Mouse (Mus musculus): ENCODE data around the gene H2-Q1.
"Not testable (repeated sequence)": the region's sequence is repeated elsewhere in the genome, so short reads cannot be mapped to it uniquely, and the experiment has no call there.

H2-Q1 gene

GRCm38 (mm10) chr17:35320327-35321081 lies at the start of gene H2-Q1:
Gene H2-Q1, plus strand, starts transcription at chr17:35320405.
- peak; percentile 42 for DNase-seq (ENCODE audit: low read depth)

DNA sequence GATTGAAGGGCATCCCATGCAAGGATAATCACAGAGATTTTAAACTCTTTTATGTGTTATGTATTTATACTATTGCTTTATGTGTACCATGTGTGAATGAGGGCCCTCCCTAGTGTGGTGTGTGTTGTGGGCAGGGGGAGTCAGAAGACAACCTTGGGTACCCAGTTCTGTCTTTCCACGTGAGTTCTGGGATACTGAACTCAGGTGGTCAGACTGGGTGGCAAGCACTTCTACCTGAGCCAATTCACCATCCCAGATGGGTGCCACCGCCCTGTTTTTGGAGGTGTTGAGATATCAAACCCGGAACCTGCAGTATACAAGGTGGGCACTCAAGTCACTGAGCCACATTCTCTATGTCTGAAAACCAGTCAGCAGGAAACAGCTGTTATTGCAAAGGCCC lies 48.0 kb upstream of the H2-Q1 start:
- DNase-seq (ENCODE audit: low read depth) = no peak

GRCm38 (mm10) chr17:35274770-35275169 lies 45.4 kb upstream of the H2-Q1 start:
- peak; percentile 88 for DNase-seq (ENCODE audit: low read depth)

DNA sequence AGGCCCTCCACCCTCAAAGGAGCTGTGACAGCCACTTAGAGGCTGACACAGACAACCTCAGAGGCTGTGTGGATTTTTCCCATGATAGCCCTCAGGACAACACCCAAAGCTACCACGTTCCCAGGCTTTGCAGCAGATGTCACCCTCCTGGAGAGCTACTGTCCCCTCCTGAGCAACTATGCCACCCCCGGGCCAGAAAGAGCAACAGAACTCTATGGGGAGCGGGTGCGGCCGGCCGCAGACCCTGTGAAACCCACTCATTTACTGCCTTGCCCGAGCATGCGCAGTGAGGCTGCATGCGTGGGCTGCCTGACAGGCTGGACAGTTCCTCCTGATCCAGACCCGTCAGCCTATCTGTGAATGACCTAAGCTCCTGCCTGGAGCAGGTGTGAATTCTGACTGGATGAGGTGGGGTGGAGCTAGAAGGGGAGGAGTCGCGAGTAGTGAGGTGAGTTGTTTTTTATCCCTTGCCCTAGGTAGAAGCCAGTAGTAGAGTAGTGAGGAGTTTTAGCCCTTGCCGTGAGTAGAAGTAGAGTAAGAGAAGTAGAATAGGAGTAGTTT lies 43.8 kb upstream of the H2-Q1 start:
- no peak for DNase-seq (ENCODE audit: low read depth)

GRCm38 (mm10) chr17:35278049-35278448 lies 42.2 kb upstream of the H2-Q1 start:
- DNase-seq (ENCODE audit: low read depth) = no peak

DNA sequence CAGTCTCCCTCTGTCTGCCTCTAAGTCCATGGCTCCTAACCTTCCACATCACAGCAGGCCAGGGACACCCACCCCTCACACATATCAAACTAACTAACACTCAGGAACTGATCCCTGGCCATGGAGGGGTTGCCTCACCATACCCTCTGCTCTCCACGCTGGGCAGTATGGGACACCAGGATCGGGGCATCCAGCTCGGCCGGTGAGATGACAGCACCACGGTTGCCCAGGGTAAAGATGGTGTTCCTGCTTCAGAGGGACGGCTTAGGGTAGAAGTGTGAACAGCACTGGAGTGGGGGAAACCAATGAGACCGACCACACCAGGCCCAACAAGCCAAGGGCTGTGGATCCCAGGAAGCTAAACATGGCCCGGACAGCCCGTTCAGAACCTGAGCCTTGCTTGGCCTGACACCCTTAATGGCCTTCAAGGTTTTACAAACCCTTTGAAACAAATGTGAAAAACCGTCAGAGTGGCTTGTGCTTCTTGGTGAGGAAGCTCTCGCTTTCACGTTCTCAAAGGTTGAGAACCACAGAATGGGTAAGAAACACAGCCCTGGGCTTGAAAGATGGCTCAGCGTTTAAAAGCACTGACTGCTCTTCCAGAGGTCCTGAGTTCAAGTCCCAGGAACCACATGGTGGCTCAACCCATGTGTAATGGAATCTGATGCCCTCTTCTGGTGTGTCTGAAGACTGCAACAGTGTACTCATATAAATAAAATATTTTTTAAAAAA lies 41.1 kb upstream of the H2-Q1 start:
- DNase-seq (ENCODE audit: low read depth) = no peak

- DNase-seq (ENCODE audit: low read depth) = no peak
Measured at GRCm38 (mm10) chr17:35280276-35280675, 39.9 kb upstream of the H2-Q1 start.

DNA sequence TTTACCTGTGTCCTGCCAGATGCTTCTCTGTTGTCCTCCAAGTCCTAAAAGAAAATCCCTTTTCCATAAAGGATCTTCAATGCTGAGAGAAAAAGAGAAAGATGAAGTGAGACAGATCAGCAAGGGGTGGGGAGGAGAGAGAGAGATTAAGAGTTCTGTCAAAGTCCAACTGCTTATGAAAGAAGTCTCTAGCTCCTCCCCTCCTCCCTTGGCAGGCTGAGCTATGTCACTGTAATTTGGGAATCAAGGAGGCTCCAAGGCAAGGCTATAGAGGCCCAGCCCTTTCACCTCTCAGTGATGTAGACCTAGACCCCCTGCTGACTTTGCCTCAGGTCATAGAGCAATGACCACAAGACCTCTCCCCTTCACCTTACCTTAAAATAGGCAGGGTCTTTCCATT lies 34.8 kb upstream of the H2-Q1 start:
- no peak for DNase-seq (ENCODE audit: low read depth)

DNA sequence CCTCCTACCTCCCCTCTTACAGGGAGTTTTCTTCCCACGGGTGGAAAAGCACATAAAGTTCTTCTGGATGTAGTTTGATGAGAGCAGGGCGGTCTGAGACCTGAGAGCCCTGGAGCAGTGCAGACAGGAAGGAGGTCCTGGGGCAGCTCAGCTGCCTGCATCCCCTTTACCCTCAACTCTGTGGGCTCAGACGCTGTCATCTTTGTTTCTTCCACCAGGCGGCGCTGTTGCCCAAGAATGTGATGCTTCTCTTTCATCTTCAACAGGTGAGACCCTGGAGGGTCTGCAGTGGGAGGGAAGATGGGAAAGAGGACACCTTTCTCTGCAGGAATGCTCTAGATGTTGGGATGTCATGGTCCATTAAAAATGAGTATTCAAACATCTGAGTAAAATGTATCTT lies 24.4 kb upstream of the H2-Q1 start:
- peak; percentile 83 for DNase-seq (ENCODE audit: low read depth)

GRCm38 (mm10) chr17:35300261-35300945 lies 19.8 kb upstream of the H2-Q1 start:
- DNase-seq (ENCODE audit: low read depth) = peak; percentile 49

- peak; percentile 95 for DNase-seq (ENCODE audit: low read depth)
Measured at GRCm38 (mm10) chr17:35301645-35302258, 18.5 kb upstream of the H2-Q1 start.

GRCm38 (mm10) chr17:35303271-35303670 lies 16.9 kb upstream of the H2-Q1 start:
- DNase-seq (ENCODE audit: low read depth) = no peak

- DNase-seq (ENCODE audit: low read depth) = no peak
Measured at GRCm38 (mm10) chr17:35303756-35304350, 16.4 kb upstream of the H2-Q1 start.

DNA sequence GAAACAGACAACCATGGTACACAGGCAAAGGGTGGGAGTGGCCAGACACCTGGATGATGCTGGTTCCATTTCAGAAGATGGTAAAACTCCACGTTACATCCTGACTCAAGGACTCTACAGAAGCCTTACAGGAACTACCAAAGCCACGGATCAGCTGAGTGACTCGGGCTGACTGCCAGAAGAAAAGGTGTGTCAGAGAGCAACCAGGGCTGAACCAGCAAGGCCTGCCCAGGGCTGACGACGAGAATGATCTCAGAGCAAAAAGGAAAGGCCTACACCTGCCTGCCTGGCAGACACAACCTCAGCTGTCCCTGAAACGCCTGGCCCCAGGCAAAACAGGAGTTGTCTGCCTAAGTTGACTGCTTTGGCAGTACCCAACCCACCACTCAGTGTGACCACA lies 15.7 kb upstream of the H2-Q1 start:
- no peak for DNase-seq (ENCODE audit: low read depth)

DNA sequence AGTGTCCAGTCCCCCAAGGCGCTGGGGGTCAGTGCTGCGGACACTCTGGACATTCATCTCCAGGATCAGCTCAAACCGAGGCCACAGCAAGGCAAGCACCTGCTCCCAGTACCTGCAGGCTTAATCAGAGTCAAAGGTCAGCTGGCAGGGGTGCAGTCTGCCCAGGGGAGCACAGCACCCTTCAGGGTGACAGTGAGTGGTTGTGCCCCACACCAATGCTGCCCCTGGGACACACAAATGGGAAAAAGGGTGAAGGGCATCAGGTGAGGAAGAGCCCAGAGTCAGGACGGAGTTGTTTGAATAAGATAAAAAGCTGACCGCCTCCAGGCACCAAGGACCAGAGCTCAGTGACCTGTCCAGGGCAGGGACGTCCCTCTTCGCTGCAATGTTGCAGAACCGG lies 15.3 kb upstream of the H2-Q1 start:
- not testable (repeated sequence) for DNase-seq (ENCODE audit: low read depth)

- DNase-seq (ENCODE audit: low read depth) = no peak
Measured at GRCm38 (mm10) chr17:35318671-35319070, 1.5 kb upstream of the H2-Q1 start.

GRCm38 (mm10) chr17:35325124-35325523 lies 4.9 kb downstream of the H2-Q1 start:
- DNase-seq (ENCODE audit: low read depth) = peak; percentile 46

DNA sequence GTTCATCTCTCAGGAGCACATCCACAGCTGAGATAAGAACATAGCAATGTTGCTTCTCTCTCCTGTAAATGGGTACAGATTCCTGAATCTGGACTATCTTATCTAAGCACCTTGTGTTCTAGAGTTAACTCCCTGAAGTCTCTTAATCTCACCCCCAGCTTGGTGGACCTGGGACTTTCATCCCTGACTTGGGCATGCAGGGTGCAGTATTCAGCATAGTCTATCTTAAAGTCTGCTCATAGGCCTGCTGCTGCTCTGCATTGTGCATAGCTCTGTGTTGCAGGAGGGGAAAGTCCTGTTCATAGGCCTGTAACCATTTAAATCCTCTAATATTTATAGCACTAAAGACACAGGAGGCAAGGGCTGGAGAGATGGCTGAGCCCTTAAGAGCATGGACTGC lies 5.8 kb downstream of the H2-Q1 start:
- not testable (repeated sequence) for DNase-seq (ENCODE audit: low read depth)

DNA sequence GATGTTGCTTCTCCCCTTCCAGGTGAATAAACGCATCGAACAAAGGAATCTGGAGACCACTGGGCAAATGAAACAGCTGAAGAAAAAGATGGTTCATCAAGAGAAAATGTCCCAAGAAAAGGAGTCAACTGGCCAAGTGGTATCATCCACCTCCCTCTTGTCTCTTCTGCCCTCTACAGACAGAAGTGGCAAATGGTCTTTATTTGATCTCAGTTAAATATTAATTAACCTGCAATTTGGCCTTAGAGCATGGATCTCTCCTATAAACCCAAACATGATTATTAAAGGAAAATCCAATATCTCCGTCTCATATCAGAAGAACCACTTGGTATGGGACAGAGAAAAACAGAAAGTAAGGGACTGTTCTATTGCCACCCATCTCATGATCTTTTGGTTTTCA lies 9.5 kb downstream of the H2-Q1 start:
- DNase-seq (ENCODE audit: low read depth) = not testable (repeated sequence)

DNA sequence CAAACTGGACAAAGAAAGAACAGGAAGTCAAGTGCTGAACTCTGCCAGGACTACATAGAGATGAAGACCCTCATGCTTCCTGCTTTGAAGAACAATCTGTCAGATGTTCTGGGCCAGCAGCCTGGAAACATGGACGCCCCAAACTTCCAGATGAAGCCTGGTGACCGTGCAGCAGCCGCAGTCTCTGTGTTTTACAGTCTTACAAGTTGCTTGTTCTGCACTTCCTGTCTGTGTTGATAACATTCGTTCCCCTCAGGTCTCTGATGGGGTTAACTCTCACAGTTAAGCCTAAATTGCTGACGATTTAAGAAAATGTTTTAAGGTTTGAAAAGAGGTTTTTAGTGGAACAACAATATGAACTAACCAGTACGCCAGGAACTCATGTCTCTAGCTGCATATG lies 11.3 kb downstream of the H2-Q1 start:
- not testable (repeated sequence) for DNase-seq (ENCODE audit: low read depth)

GRCm38 (mm10) chr17:35342071-35342671 lies 22.0 kb downstream of the H2-Q1 start, which contains the start of gene H2-Q2:
Gene H2-Q2, plus strand, starts transcription at chr17:35342242.
- no peak for DNase-seq (ENCODE audit: low read depth)
